Mouse (Mus musculus): ENCODE measurements at regions not wholly inside any gene's neighbourhood (a gene's known extent, or its start where the extent isn't known, plus 50 kb on each side); places are given as distances from the start of the nearest gene placed in this dataset.

DNA sequence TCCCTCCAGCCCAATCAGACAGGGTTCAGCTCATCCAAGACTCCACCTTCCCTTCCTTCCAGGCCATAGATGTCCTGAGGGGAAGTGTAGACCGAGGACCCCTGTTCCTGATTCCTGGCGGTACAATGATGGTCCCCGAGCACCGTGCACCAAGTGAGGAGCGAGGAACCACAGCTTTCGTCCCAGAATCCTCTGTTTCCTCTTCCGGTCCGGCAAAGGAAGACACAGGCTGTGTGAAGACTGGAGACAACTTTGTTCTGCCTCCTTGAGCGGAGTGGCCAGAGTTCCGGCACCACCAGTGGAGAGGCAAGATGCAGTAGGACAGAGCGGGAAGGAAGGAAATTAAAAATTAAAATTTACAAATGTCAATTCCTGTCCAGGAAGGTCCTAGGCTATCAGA lies 305.0 kb upstream of the Fam19a5 start:
- no peak for DNase-seq

DNA sequence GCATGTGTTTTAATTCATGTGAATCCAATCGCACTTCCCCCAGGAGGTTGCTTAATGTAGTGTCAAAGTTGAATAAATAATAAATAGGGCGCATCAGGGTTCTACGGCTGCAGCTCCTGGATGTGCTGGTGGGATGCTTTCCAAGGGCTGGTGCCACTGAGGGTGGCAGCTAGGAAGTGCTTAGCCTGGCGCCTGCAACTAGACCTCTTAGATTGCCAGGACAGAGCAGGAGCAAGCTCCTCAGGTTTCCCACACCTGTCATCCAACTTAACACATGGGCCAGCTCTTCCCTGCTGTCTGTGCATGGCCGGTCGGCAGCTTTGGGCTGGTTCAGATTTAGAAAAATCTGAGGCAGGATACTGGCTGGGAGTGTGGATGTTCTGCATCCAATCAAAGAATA lies 282.6 kb upstream of the Fam19a5 start:
- no peak for DNase-seq

DNA sequence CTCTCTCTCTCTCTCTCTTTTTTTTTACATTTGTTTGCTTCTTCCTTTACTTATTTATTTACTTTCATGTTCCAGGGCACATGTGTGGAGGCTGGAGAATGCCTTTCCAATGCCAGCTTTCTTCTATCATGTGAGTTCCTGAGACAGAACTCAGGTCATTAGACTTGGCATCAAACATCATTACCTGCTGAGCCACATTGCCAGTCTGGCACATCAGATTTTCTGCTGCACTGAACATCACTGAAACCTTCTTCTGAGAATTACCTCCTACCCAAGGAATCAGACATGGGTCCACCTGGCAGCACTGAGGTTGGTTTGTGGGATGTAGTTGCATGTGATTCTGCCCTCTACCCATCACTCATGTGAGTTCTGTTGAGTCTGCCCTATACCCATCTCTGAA lies 279.2 kb upstream of the Fam19a5 start:
- DNase-seq, result no peak

DNA sequence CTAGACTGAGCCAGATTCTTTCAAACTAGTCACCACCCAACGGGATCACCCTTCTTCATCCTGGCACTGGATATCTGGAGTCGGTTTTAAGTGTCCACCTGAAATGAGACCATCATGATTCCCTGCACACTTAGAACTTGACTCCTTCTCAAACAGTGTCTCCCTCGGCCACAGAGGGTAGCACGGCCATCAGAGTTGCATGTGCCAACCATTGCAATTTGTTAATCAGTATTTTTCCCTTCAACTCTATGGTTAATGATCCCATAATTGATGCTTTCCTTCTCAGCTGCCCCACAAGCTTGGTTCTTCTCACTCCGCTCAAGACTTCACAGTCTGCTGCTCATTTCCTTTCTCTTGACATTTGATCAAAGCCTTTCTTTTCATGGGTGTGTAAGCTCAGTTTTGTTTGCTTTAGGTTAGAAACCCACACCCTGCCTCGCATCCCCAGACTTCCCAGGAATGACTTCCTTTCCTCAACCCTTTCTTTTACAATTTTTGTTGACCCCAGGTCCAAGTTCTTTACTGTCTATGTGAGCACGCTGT lies 253.0 kb upstream of the Fam19a5 start:
- no peak for DNase-seq

DNA sequence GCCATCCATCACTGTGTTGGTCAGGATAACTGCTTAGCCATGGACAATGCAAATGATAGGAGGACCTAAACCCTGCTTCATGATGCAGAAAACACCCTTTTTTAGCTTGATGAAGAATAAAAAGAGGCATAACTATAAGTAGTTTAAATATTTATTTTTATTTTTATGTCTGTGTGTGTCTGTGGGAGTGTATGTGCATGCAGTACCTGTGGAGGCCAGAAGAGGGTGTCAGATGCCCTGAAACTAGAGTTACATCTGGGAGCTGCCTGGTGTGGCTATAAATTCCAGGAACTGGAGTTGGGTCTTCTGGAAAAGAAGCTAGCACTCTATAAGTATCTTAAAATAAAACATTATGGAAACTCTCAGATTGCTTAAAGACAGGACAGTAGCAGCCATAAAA lies 224.2 kb upstream of the Fam19a5 start:
- DNase-seq, result no peak

DNA sequence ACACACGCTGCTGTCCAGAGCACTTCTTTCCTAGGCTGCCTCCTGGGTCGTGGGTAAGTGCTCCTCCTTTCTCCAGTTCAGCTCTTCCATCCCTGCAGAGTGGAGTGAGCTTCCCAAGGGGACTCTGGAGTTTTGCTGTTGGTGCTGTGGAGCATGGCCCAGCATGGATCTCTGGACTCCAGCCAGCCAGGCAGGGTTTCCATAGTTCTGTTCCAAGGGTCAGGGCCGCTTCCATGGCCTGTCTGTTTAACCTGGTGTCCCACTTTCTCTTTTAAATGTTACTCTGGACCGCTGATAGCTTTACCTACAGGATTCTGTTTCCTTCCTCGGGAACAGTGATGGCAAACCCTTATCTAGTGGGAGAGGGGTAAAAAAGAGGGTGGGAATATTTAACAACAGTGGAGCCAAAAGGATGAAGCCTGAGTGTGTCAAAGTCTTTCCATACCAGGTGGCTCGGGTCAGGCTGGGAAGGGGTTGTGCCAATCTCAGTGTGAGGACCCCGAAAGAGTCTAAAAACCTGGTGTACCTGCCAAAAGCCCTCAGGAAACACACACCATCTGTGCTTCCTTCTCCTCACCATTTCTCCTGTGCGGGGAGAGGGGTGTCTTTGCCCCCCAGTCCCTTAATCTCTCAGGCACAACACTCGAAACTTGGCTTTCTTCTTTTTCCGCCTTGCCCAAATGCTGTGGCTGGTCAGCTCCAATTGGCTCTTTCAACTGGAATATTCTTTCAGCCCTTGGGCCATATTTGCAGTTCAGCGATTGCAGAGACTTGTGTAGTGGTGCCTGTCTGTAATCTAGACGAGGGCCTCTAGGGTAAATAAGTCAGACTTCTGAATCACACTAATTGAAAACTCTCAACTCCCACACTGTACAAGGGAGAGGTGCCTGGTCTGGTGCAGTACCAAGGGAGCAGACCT lies 222.8 kb upstream of the Fam19a5 start:
- peak; percentile 5 for DNase-seq

DNA sequence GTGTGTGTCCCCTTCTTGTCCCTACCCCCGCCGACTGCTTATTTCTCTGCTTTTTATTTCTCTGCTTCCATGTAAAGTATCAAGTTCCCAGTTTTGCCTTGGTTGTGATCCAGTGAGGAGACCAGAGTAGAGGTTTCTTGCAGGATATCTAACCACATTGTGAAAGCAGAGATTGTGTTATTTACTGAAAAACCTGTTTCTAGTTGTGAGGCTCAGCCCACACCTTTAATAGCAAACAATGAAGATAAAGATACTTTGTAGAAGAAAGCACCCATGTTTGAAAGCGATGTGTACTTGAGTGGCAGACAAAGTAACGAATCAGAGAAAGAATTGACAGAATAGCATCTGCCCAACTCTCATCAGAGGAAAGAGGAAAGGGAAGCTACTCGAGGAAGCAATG lies 218.7 kb upstream of the Fam19a5 start:
- no peak for DNase-seq

DNA sequence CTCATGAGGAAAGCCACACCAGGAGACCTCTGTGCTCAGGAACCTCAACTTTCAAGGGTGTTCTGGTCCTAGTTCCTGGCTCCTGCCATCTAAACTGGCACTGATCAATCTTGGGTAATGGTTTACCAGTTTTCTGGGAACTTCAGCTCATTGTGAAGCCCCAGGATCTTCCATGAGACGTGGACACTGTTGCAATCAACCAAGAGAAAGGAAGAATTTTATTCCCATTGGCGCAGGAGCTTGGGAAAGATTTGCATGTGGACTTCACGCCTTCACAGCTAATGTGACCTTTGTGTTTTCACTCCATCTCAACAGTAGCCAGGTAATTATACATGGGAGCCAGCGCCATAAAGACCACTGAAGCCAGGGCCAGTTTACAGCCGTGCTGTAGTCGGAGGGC lies 217.8 kb upstream of the Fam19a5 start:
- no peak for DNase-seq

DNA sequence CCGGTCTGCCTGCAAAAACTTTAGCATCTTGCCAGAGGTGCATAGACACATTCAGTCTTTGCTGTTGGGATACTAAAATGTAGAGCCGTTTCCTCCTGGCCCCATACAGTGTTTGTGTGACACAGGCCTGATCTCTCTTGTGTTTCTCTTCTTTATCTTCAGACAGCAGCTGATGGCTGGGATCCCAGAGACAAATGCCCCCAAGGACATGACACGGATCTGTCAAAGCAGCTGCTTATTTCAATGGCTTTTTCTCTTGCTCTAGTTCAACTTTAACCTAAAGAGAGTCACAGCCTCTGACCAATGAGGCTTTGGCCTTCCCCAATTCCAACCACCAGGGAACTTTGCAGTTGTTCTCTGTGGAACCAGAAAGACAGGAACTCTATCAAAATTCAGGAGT lies 211.7 kb upstream of the Fam19a5 start:
- DNase-seq, result no peak

DNA sequence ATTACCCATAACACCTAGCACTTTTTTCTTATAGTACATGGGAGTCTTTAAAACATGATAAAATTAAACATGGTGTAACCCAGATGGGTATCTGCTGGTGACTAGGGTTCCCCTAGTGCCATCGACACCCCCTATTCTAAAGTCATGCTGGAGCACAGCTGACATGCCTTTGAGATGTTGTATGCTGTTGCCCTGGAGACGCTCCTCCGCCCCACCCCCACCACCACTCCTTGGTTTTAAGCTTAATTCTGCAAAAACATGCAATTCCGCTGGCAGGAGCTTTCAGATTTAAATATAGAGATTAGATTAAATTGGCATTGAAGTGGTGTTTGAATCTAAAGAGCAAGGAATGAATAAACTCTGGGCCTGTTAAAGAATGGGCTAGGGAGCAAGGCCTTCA lies 210.6 kb upstream of the Fam19a5 start:
- no peak for DNase-seq

DNA sequence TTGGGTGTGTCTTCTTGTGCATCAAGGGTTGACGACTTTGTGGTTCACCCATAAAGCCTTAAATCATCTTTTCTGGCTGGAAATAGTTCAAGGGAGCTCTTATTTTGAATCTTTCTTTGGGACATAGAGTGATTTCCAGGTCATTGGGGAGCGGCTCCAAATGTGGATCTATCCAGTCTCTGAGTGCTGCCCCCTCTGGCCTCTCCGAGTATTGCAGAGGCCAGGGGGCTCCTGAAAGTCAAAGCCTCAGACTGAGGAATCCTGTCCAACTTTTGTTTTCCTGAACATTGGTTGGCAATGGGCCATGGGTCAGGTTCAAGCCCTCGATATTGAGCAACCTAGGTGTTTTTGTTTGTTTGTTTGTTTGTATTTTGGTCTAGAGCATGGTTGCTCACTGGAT lies 209.7 kb upstream of the Fam19a5 start:
- DNase-seq, result no peak

DNA sequence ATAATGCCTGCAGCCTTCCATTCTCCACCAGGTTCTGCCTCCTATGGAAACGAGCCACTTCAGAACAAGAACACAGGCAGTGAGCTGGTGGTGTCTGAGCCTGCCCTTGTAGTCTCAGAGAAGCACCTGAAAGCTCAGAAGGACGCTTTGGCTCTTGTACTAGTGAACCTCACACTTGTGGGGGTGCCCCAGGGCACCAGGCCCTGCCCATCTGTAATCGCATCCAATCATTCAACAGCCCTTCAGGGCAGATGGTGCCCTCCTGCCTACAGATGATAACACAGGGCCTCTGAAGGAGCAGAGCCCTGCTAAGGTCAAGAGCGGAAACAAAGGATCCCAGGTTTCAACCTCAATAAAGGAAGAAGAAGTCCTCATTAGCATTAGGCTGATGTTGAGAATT lies 208.8 kb upstream of the Fam19a5 start:
- no peak for DNase-seq

DNA sequence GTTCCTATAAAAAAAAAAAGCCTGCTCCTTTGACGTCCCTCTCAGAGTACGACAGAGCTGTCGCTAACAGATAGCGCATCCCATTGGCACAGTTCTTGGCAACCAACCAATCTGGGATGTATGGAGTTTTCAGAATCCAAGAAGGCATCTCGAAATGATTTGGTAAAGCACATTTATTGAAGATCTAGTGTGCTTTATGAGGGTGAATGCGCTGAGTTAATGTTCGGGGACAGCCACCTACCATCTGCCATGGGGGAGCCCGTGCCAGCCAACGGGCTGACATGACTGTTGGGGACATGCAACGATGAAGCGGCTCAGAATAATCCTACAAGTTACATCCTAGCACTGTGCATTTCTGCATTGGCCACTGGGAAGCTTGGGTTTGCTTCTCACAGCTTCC lies 208.4 kb upstream of the Fam19a5 start:
- no peak for DNase-seq

DNA sequence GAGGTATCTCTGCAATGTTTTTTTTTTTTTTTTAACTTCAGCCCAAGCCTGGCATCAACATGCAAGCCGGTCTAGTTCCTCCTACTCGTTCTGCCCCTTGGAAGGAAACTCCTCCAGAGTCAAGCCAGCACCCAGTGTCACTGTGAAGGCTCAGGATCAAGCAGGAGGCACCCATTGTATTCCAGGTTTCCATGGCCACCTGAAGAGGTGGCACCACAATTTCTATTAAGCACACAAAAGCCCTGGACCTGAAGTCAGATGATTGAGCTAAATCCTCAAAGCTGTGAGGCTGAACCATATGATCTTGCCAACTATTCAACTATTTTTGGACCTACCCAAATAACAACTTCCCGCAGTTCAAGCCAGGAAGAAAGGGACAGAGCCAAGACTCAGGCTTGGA lies 204.2 kb upstream of the Fam19a5 start:
- no peak for DNase-seq

DNA sequence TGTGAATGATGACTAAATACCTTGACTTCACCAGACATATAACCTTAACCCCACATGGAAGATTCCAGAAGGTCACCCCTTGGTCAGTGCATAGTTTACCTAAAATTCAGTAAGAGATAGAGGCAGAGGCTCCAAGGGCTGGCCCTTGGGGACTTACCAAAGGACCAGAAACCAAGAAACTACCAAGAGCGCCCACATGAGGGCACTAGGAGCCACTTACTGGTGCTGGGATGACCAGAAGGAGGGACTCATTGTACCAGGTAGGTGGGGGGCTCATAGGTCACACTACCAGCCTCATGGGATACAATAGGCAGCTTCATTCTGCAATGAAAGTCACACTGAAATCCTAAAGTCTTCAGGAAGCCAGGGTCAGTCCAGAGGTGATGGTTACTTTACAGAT lies 201.4 kb upstream of the Fam19a5 start:
- DNase-seq, result no peak

DNA sequence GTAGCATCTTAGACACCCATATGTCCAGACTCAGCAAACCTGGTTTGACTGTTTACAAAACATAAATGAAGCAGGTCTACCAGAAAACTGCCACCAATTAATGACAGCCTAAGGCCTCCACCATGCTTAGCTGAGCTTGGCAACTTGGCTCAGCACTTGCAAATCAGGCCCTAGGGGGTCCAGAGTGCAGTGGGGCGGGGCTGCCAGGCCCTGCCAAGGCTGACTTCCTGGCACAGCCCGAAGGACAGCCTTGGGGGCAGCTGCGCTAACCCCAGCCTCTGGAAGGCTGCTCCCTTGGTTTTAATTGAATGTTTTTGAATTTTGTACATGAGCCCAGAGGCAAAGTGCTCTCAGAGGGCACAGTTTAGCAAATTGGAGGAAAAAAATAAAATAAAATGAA lies 198.3 kb upstream of the Fam19a5 start:
- DNase-seq, result peak; percentile 11

DNA sequence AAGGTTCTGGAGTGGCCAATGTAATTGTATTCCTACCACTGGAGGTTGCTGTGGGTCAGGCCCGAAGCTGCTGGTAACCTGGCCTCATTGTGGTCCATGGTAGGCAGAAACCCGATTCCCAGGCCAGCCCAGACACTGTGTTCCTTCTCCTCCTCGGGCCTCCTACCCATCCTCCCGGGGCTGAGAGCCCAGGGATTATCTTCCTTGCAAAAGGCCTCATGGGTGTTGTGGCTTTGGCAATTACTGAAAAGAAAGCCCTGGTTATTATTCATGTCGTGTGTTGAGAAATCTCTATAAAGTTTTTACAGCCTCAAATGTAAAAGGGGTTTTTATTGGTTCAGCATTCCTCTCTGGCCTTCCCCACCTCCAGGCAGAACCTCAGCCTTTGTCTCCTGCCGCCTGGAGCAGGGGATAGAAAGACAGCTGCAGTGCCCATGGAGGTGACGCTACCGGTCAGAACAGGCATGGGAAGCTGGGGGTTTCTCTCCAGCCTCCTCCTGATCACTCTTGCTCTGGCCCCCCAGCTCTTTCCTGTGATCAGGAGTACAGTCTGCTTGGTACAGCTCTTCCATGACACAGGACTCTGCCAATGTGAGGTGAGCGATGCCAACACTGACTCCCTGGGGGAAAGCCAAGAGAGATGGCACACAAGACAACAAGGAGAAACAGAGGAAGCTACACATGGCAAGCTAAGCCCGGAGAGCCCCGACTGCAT lies 194.4 kb upstream of the Fam19a5 start:
- DNase-seq, result no peak

DNA sequence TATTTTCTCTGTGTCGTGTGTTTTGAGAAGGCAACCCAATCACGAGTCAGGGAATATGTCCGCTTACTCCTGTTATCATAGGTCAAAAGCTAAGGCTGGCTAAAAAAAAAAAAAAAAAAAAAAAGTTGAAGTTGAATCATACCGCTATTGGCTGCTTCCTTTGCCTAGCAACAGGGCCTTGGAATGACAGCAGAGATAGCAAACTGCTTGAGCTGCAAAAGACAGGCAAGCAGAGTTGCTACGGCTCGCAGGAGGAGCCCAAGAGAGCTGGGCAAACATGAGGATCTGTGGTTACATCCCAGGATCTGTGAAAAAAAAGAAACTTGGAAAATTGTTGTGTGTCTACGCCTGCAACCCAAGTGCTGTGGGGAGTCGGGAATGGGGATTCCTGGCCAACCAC lies 191.3 kb upstream of the Fam19a5 start:
- no peak for DNase-seq

DNA sequence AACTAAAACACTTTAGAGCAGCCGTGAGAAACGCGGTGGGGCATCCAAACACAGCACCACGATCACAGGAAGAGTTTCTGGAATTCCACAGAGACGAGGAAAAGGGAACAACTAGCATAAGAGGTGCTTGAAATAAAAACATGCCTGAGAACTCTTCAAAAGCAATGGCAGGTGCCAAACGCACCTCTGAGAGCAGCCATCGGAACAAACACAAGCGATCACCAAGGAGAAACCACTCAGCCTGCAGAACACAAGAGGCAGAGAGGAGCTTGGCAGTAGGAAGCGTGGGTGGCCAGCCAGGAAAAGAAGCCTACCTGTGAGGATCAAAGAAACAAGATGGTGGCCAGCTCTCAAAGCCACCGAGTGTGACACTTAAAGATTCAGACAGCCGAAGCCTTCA lies 190.2 kb upstream of the Fam19a5 start:
- DNase-seq, result no peak

DNA sequence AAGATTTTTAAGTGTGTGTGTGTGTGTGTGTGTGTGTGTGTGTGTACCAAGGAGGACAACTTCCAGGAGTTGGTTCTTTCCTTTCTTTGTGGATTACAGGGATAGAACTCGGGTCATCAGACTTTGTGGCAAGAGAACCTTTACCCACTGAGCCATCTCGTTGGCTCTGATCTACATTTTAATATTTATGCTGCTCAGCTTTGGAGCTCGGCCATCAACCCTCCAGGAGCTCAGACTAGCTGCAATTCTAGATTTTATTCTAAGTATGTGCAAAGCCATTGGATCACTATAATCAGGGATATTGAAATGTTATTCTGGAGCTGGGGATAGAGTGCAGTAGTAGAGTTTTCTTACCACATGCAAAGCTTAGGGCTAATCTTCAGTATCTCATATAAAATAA lies 183.6 kb upstream of the Fam19a5 start:
- DNase-seq, result no peak

DNA sequence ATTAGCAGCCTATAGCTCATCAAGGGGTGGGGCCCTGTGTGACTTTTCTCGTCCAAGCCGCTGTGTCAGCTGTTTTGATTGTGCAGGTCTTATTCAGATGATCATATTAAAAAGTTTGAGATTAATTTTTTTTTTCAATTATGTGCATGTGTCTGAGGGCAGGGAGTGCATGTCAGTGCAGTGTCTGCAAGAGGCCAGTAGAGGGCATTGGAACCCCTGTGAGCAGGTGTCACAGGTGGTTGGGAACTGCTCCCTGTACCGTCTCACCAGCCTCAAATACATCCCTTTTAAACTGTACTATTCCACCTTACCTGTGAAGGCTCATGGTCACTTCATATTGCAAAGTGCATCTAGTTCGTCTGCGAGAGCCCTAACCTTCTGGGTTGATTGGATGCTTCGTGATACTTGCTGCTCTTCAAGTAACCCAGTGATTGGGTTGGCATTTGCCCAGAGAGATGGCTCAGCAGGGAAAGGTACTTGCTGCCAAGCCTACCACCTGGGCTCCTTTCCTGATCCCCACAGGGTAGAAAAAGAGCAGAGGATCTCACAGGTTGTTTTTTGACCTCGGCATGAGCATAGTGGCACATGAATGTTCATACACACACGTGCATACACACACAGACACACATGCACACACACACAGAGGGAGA lies 178.3 kb upstream of the Fam19a5 start:
- DNase-seq, result no peak

DNA sequence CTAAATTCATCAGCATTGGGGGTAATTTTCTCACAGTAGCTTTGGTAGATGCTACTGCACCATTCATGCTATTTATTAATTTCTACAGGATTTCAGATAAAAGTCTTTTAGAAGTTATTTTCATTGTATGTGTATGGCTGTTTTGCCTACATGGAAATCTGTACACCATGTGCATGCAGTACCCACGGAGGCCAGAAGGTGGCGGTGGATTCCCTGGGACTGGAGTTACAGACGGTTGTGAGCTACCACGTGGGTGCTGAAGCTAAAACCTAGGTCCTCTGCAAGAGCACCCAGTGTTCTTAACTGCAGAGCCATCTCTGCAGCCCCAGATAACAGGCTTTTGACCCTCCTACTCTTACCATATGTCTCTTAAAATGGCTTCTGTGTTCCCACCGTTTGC lies 176.7 kb upstream of the Fam19a5 start:
- DNase-seq, result no peak

DNA sequence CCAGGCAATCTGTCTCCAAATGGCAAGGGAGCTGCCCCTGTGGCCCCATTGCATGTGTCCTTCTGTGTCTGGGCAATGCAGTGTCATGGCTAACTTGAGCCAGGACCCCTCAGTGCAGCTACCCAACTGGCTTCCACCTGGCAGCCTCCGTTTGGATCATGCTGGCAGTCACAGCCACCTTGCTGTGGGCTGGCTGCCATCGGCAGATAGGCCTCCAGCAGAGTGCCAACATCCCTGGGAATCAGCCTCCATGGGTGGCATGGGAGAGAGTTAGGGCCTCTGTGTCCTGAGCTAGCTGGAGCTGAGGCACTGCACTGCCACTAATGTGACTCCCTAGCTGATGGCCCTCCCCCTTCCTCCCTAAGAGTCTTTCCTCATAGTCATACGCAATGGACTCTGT lies 174.7 kb upstream of the Fam19a5 start:
- no peak for DNase-seq

Data from adrenal gland, postnatal 25 days (tissue).